Mouse (Mus musculus) kidney, postnatal 14 days (tissue): ENCODE measurements around the gene Plxnb2.
A peak's percentile ranks its signal among the peaks of the same experiment; 100 is the strongest.

Experiments
- DNase-seq: peaks from one replicate; pipeline ENCODE4 v3.0.0; 2022; ENCODE audit warnings: mixed read lengths

The Plxnb2 gene

GRCm38 (mm10) chr15:89148496-89149270 lies 31.9 kb downstream of the Plxnb2 start:
- no peak for DNase-seq

GRCm38 (mm10) chr15:89147895-89148294 lies 32.7 kb downstream of the Plxnb2 start:
- no peak for DNase-seq

DNA sequence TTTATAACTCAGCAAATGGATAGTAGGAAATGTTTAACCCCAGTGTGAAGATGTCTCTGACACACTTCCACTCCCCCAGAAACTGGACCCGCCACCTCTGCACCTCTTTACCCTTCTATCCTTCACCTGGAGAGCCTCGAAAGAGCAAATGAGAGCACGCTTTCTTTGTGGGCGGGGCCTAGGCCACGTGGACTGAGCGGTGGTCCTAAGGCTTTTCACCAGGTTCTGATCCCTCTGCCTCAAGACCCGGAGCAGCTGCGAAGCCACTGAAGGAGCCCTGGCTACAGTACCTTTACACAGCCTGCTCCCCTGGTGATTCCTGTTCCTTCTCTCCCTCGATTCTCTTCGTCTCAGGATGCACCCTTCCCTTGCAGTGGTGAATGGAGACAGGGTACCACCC lies 33.1 kb downstream of the Plxnb2 start:
- DNase-seq, result no peak

GRCm38 (mm10) chr15:89147024-89147423 lies 33.6 kb downstream of the Plxnb2 start:
- DNase-seq, result peak; percentile 60

- DNase-seq, result peak; percentile 60
These were observed 34.1 kb downstream of the Plxnb2 start for GRCm38 (mm10) chr15:89146537-89146936.

DNA sequence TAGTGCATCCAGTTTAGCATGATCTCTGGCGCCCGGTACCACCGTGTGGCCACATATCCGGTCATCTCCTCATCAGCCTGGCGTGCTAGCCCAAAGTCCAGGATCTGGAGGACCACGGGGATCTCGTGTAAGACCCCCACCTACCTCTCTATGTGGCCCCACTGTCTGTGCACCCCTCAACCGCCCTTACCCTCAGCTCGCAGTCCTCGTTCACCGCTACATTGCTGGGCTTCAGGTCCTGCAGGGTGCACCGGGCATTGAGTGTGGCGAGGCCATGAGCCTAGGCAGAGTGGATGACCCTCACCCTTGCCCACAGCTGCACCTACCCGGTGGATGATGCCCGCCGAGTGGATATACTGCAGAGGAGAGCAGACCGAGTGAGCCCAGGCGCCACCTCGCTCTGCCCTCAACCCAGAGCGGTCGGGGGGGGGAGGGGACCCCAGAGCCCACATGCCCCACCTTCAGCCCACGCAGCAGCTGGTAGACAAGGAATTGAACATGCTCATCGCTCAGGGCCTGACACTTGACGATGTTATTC lies 34.7 kb downstream of the Plxnb2 start:
- no peak for DNase-seq

- no peak for DNase-seq
These were observed 35.6 kb downstream of the Plxnb2 start for GRCm38 (mm10) chr15:89144965-89145364.

GRCm38 (mm10) chr15:89143134-89143533 lies 37.5 kb downstream of the Plxnb2 start:
- DNase-seq, result no peak

- DNase-seq, result no peak
These were observed 38.7 kb downstream of the Plxnb2 start for GRCm38 (mm10) chr15:89141905-89142304.

GRCm38 (mm10) chr15:89141443-89141842 lies 39.1 kb downstream of the Plxnb2 start:
- DNase-seq, result no peak

DNA sequence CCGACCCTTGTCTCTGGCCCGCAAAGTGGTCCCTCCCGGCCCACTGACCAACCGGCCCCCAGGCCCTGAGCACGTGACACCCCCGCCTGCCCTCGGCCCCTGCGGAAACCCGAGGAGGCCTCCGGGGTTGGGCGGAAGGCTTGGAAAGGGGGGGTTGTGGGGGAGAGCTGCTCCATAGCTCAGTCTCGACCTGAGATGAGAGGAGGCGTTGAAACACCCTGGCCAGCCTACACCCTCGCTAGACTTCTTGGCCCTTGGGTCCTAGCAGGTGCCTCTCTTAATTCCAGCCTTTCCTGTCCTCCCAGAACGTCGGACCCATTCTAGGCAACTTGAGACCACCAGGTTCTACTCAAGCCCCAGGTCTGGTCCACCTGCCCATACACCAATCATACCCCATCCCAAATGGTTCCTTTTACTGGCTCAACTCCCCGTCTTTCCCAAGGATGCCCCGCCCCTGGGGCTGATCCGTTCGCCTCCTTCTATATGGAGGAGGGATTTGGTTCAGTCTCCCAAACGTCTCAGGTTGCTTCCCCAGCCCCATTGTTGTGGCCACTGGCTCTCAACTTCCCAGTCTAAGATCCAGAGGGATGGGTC lies 39.8 kb downstream of the Plxnb2 start, which contains the start of gene Mapk12:
Mapk12 (minus strand) TSS at position 45 of the 594 bp plus-strand sequence.
- peak; percentile 67 for DNase-seq

GRCm38 (mm10) chr15:89140048-89140658 lies 40.4 kb downstream of the Plxnb2 start:
- DNase-seq, result peak; percentile 50

GRCm38 (mm10) chr15:89138531-89138930 lies 42.1 kb downstream of the Plxnb2 start:
- no peak for DNase-seq

- no peak for DNase-seq
These were observed 42.6 kb downstream of the Plxnb2 start for GRCm38 (mm10) chr15:89138046-89138405.

DNA sequence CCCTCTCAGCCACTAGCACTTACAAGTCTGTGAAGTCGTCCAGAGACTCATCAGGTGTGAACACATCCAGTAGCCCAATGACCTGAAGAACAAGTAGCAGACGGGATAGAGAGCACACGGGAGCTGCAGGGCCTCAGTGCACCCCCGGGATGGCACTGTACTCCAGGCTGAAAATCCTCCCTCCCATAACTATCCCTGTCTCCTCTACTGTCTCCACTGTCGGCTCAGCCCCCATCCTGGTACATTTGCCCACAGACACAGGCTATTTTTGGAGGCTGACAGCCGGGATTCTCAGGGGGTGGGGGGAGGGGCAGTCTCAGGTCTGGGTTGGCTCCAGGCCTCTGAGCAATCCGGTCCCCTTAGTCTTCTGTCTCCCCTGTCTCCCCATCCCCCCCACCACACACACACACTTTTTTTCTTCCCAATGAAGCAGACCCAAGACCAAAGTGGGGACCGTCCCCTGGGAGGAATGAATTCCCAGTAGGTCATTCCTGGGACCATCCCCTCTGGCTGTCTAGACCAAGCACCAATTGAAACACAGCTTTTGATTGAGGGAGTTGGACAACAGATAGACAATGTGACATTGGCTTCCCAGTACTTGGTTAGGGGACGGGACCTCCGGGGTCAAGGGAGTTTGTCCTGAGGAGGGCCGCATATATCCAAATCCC lies 43.1 kb downstream of the Plxnb2 start:
- no peak for DNase-seq

DNA sequence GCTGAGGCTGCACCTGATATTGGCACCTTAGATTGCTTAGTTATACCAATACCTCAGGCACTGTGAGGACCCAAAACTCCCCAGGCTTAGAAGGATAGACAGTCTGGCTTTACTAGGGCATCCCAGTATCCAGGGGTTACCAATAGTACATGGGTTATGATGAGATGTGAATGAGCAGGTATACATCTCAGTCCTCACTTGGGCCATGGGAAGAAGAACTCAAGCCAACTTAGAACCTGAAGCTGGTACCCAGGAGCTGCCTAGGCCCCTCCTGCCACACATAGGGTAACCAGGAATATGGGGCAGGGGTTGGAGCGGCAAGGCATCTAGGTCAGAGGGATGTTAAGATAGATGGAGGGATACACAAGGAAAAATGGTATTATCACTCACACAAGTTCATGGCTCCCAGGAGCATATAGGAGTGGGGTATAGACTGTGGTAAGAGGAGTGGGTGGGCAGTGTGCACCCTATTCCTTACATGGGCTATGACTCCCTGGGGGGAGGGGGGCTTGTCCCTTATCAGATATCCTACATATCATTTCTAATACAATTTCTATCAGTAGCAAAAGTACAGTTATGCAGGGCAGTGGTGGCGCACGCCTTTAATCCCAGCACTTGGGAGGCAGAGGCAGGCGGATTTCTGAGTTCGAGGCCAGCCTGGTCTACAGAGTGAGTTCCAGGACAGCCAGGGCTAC lies 44.0 kb downstream of the Plxnb2 start:
- DNase-seq, result no peak

GRCm38 (mm10) chr15:89131316-89131715 lies 49.3 kb downstream of the Plxnb2 start:
- DNase-seq, result no peak

GRCm38 (mm10) chr15:89130245-89130644 lies 50.3 kb downstream of the Plxnb2 start:
- no peak for DNase-seq

DNA sequence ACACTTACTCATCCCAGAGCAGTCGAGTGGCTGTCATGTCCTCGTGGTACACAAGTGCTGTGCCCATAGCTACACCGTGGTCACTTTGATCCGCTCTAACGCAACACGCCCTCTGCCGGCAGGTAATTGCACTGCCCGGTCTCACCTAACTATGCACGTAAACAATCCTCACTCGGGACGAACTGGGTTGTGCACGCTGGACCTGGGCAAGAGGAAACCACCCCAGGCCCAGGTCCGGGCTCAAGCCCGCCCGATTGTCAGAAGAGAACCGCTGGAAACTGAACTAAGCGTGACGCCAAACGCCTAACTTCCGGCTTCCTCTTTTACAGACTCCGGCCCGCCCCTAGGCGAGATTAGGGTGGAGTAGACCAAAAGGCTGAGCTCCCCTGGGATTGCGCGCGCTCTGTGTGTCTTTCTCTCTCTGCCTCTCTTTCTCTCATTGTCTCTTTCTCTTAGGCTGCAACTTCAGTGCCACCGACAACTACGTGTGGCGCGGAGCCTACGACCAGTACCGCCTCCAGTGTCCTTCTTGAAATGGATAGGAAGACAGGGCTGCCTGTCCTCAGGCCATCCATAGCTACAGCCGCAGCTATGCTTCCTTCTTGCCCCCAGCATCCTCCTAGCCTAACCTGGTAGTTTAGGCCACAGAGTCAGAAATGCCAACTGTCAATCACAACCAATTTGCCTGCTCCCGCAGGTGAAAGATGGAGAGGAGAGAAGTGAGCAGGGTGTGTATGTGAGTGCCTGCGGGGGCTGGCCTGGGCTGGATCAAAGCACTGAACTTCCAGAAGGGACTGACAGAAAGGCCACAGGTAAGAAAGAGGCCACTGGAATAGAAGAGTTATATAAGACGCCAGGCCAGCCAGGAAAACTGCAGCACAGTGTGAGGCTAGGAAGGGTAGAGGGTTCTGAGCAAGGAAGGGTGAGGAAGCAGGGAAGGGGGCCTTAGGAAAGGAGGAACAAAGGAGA lies 51.9 kb downstream of the Plxnb2 start, which contains the start of gene Hdac10:
Hdac10 (minus strand) TSS at position 319 of the 969 bp plus-strand sequence.
- DNase-seq, result peak; percentile 88

GRCm38 (mm10) chr15:89127364-89127940 lies 53.1 kb downstream of the Plxnb2 start:
- no peak for DNase-seq

GRCm38 (mm10) chr15:89126622-89127021 lies 54.0 kb downstream of the Plxnb2 start:
- no peak for DNase-seq
